Mouse (Mus musculus) spleen, postnatal 14 days (tissue): ENCODE data around the gene Htra1.

Source experiments
- DNase-seq, 2 experiments: peaks; one replicate each; pipeline ENCODE4 v3.0.0; 2021 to 2022; ENCODE audit warnings: low spot score in 2 of 2

Gene Htra1

DNA sequence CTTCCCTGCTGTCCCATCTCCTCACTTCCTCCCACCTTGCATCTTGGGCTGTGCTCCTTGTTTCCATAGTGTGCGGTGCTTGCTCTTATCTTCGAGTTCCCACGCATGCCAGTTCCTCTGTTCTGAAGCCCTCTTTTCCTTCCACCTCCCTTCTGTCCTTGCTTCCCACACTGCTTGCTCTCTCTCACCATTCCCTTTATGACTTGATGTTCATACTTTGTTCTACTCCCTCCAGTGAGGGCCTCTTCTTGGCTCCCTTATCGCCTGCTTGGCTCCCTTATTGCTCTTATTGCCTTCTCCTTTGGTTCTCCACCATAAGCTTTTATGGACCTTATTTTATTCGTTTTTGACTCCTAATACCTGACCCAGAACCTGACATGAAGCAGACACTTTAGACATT lies 73.3 kb downstream of the Htra1 start:
- DNase-seq: no peak

DNA sequence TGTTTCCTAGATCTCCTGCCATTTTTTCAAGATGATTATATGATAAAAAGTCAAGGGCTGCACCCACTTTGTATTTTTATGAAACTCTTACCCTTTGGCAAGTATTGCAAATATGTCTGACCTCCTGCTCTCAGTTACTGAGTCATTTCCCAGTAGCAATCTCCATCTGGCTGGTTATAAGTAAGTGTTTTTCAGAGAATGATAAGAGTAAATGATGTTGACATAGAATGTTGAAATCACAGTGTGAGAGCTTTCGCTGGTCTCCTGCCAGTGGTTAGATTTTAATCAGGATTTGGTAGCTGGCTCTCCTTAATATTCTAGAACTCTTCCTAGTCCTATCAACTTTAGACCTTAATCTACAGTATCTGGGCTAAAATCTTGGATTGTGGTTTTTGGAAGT lies 76.0 kb downstream of the Htra1 start:
- DNase-seq: no peak

DNA sequence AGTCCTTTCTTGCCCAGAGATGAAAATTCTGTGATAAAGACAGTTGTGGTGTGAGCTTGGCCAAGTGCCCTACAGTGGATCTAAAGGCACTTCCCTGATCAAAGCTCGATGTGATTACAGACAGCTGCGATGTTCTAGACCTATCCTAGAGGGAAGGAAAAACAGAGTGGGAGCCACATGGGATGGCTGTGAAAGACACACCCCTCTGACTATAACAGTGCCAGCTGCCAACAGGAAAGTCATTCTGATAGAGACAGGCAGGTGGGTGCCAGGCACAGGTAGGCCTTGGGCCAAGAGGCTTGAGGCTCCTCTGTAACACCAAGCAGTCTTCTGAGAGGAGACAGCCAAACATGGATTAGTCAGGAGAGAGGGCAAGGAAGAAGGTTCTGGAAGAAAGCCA lies 83.3 kb downstream of the Htra1 start:
- DNase-seq: no peak

DNA sequence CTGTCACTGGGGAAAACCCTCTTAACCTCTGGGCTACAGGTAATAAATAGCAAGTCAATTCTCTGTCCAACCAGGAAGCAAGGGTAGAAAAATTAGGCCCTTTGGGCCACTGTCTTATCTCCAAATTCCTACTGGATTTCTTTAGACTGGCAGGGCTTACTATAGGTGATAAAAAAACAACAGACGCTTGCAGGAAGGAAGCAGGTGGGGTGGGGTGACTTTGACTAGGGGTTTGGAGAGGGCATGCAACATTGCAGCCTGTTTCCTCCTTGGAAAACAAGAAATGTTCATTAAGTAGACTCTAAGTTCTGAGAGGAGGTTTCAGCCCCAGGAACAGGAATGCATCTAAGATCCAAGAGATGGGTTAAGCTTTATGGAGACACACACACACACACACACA lies 88.9 kb downstream of the Htra1 start:
- DNase-seq: no peak

DNA sequence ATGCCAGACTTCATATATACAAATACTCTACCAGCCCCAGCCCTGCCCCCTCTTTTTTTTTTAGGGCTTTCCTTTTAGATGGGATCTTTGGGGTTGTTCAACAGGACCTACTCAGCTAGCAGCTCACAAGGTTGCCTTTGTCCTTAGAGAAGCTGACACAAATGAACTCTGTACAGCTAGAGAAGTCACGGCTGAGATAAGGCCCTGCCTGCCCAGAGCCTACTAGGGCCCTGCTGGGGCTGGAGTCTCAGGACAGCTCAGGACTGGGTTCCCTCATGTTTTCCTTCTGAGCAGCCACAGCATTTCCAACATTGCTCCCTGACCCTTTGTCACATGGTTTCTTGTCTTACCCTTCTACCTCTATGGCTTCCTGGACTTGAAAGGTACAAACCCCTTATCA lies 91.6 kb downstream of the Htra1 start:
- no peak for DNase-seq

DNA sequence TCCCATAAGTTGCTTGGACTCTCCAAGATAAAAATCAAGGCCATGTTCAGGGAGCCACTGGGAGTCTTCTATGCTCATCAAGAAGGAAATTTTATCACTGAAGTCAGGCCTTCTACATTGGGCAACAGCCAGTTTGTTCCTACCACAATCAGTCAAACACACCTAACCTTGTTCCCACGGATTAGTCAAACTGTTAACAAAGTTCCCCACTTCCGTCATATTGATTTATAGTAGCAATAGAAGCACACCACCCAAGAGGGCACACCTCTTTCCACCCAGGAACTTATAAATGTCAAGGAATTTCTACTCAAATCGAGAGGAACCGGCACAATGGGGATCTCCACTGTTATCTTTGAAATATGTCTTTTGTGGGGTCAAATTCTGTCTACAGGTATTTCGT lies 95.8 kb downstream of the Htra1 start, which contains the start of gene Dmbt1:
Gene Dmbt1, plus strand, starts transcription at position 299 of the 400 bp plus-strand sequence.
- no peak for DNase-seq
